Mouse (Mus musculus): Measurements from ENCODE around the gene Ptpn6.
A peak's percentile ranks its signal among the peaks of the same experiment; 100 is the strongest.

Ptpn6 gene

GRCm38 (mm10) chr6:124738511-124739023 is at the start of gene Ptpn6:
Gene Ptpn6, minus strand, starts transcription at chr6:124738714.
- DNase-seq = peak; percentile 87

GRCm38 (mm10) chr6:124787722-124788121 is 49.2 kb upstream of the Ptpn6 start:
- DNase-seq = no peak

DNA sequence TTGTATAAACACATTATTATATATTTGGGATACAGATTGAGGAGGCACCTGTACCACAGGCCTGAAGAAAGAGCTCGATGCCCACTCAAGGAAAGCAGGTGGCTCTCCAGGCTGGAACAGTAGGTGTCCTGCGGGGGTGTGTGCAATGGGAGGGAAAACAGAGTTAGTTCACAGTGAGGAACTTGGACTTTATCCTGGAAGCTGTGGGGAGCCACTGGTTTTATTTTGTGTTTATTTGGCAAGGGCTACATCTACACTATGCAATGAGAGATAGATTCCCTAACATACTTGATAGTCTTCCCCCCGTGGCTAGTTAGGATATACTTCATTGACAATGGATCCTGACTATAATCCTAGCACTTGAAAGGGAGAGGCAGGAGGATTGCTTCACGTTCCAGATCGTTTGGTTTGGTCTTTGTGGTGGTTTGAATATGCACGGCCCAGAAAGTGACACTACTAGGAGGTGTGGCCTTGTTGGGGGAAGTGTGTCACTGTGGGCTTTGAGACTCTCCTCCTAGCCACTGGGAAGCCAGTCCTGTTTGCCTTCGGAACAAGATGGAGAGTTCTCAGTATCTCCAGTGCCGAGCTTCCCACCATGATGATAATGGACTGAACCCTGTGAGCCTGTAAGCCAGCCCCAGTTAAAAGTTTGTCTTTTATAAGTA is 48.4 kb upstream of the Ptpn6 start:
- DNase-seq = peak; percentile 40

- no peak for DNase-seq
Observed at GRCm38 (mm10) chr6:124782436-124782835, 43.9 kb upstream of the Ptpn6 start.

GRCm38 (mm10) chr6:124780917-124781316 is 42.4 kb upstream of the Ptpn6 start:
- no peak for DNase-seq

DNA sequence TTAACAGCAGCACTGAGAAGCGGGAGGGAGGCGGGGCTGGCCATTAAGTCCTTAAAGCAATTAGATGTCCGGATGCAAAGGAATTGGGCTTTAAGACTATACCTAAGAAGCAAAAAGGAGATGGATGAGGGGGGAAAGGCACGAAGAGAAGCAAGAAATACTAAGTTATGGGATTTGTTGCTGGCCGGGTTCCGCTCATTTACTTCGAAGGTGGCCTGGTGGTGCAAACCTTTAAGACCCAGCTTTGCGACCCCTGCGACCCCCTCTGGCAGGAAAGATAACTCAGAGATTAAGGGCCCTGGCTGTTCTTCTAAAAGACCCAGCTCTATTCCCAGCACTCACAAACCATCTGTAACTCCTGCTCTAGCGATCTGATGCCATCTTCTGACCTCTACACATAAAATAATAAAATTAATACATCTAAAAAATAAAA is 41.5 kb upstream of the Ptpn6 start:
- no peak for DNase-seq

DNA sequence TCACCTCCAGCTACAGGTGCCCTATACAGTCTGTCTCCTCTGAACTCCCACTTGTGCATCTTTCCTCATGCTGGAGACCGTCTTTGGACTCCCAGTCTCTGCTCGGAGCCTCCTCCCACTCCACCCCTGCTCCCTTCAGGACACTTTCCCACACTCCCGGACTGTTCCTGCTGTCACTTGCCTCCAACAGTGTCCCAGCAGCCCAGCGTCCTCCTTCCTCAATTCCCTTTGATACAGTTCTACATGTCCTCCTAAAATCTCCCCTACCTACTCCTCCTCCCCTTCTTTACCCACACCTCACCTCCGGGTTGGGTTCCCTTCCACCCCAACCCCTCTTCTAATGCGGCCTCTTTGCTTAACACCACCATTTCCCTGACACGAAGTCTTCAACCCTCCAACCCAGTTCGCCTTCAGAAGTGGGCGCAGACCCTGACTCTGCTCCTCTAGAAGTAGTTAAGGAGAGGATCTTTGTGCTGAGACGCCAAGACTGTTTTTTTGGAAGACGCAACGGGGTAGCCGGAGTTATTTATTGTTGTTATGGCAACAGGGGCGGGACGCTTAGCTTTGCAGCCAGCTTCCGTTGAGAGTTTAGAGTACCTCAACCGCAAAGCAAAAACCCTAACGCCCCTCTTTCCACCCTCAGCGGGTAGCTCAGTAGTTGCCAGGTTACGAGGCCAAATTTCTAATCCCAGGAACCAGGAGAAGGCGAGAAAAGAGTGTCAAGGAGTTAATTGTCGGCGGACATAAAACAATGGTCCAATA is 40.9 kb upstream of the Ptpn6 start, which contains the start of gene Lrrc23:
Gene Lrrc23 (minus strand): TSS at position 506 of the 762 bp plus-strand sequence.
- peak; percentile 61 for DNase-seq

DNA sequence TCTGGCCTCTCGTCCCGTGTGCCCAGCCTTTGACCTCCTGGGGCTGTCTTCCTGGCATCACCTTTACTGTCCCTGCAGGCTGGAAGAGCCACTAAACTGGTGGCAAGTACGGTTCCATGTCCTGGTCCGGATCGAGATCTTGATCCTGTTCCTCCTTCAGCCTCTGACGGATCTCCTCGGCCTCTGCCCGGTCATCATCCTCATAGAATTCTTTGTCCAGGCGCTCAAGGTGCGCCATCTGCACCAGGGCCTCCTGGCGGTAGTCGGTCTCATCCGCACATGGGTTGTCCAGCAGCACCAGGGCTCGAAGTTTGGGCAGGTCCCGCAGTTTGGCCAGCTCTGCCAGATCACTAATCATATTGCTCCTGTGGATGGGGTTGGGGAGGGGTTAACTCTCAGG is 32.0 kb upstream of the Ptpn6 start:
- DNase-seq = no peak

- DNase-seq = no peak
Observed at GRCm38 (mm10) chr6:124770013-124770412, 31.5 kb upstream of the Ptpn6 start.

GRCm38 (mm10) chr6:124769101-124769765 is 30.7 kb upstream of the Ptpn6 start, which contains the start of gene Eno2:
Gene Eno2, minus strand, starts transcription at chr6:124769673.
- DNase-seq = no peak

- no peak for DNase-seq
Observed at GRCm38 (mm10) chr6:124768704-124769044, 30.2 kb upstream of the Ptpn6 start.

- no peak for DNase-seq
Observed at GRCm38 (mm10) chr6:124767920-124768703, 29.6 kb upstream of the Ptpn6 start.

- no peak for DNase-seq
Observed at GRCm38 (mm10) chr6:124767536-124767919, 29.0 kb upstream of the Ptpn6 start.

DNA sequence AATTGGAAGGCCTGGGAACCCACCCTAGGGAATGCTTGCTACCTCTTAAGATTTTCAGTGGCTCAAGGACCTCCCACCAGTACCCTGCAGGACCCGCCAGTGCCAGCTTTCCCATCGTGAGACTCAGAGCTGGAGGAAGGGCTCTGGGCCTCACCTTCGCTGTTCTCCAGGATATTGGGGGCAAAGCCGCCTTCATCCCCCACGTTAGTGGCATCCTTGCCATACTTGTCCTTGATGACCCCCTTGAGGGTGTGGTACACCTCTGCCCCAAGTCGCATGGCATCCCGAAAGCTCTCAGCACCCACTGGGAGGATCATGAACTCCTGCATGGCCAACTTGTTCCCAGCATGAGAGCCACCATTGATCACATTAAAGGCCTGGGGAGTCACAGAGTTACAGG is 27.4 kb upstream of the Ptpn6 start:
- no peak for DNase-seq

- peak; percentile 88 for DNase-seq
Observed at GRCm38 (mm10) chr6:124759259-124759658, 20.7 kb upstream of the Ptpn6 start.

DNA sequence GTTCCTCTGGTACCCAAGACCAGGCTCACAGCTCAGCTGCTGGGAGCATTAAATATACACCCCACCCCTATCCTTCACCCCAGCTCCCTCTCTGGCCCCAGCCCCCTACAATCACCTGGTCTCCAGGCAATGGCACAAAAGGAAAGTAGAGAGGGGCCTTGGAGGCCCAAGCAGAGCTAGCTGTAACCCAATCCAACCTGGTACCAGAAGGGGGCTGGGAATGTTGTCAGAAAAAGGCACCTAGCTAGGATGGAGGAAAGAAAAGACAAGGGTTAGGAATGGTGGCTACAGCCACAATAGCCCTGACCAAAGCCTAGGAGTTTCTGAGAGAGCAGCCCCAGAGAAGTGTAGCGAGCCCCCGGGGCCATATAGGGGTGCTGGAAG is 20.3 kb upstream of the Ptpn6 start:
- no peak for DNase-seq

DNA sequence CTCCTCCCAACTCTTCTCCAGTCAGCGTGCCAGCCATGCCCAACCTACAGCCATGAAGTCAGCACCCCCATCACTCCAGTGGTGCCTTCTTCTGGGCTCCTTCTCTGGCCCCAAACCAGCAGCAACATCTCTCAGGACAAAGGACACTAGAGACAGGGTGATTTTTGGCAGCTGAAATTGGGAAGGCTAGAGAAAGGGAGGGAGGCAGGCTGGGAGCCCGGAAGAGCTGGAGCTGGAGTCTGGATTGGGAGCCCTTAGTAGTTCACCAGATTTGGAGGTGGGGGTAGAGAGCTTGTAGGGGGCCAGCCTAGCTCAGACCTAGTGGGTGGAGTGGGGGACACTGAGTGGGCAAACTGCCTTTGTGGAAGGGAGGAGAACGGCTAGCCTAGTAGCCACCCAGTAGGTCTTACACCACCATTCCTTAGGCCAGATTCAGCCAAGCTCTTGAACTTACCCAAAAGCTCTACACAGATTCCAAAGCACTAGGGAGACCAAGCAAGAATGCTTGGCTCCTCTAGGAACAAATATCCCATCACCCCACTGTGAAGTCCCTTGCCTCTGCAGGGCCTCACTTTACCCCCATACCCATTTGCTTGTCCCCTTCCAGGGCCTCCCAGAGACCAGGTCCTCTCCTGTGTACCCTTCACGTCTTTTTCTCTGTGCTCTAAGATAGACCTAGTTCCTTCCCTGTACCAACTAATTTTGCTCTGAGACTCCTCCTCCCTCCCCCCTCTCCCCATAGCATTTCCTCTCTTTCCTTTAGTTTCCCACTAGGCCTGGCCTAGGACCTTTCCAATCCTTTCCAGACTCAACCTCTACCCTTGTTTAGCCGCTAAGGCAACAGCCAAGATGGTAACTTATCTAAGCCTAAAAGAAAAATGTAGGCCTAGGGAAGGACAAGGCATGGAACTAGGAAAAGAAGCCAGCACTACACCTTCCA is 19.7 kb upstream of the Ptpn6 start:
- peak; percentile 47 for DNase-seq

- DNase-seq = no peak
Observed at GRCm38 (mm10) chr6:124757351-124757880, 18.9 kb upstream of the Ptpn6 start.

- DNase-seq = peak; percentile 86
Observed at GRCm38 (mm10) chr6:124756652-124757350, 18.3 kb upstream of the Ptpn6 start.

DNA sequence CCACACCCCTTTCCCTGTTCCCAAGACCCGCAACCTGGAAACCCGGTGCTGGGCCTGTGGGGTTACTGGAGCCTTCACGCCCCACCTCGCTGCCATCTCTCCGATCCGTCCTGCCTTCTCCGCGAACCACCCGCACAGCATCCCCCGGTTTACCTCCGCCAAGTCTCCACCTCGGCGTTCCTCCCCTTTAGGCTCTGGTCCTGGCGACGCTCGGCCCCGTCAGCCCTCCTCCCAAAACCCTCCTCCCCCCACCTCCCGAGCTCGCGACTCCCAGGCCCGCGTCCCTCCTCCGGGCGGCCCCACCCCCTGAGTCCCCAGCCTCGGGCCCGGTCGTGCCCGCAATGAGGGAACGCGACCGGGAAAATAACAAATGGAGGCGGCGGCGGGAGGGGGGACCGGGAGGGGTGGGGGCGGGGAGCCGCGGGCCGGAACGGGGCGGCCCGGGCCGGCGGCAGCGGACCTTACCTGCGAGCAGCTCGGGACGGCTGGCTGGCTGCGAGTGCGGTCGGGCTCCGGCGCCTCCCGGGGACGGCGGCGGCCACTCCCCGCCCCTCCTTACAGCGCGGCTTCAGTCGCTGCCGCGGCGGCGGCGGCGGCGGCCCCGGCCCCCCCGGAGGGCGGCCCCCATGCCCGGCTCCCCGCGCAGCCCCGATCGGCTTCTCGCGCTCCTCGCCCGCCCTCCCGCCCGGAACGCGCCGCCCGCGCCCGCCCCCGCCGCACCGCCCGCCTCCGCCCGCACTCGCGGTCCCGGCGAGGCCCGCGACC is 17.5 kb upstream of the Ptpn6 start, which contains the start of the genes Gm45234 and Atn1:
Gene Gm45234 (minus strand): TSS at position 191 of the 765 bp plus-strand sequence.
Gene Atn1 (minus strand): TSS at position 694 of the 765 bp plus-strand sequence.
- peak; percentile 79 for DNase-seq

Data from kidney, adult 18-20 months (tissue).